Comparison of ENCODE assay signal across 12 mouse cellular contexts in genomic region chr11:96299781-96300180, GRCm38 (mm10). TPM values are rescaled to one million over a fixed set of nuclear protein-coding genes. Genes with fewer than 3 reads are reported as not detected.
A peak's percentile ranks its signal among the peaks of the same experiment; 100 is the strongest.
DNase-seq lines count a peak whose midpoint lies in the region; ATAC-seq lines count a peak whose summit lies in the region.
"Had no signal": no experiment of that assay in that cellular context is flagged by ENCODE, and none has a peak within 500 bp of the region (broad histone marks: within the 10 kb centered on the region; RNA-seq: fewer than 3 reads in every experiment).

No protein-coding gene starts in this region.

- no peaks in the 10 kb centered on the region for H3K9me3 ChIP-seq in kidney, embryonic 15.5 days (replicated peaks)
- H3K9me3 ChIP-seq in hindbrain, embryonic 13.5 days, result no peaks in the 10 kb centered on the region
- no peaks in the 10 kb centered on the region for H3K9me3 ChIP-seq in intestine, embryonic 15.5 days
- H3K9me3 ChIP-seq in neural tube, embryonic 14.5 days (ENCODE audit: control insufficient read depth, low read length), result no peaks in the 10 kb centered on the region
- no peaks in the 10 kb centered on the region for H3K9me3 ChIP-seq in midbrain, embryonic 14.5 days (ENCODE audit: control insufficient read depth, low read length)

- no peak for DNase-seq in kidney, postnatal 14 days
- DNase-seq in left cerebral cortex, postnatal 4 days, result no peak
- no peak for DNase-seq in midbrain, embryonic 14.5 days
- DNase-seq: cerebellum, postnatal 25 days; gastrocnemius, postnatal 14 days; right cerebral cortex, postnatal 14 days had no signal

- peak overlapping the region; percentile 90 for H3K4me2 ChIP-seq in kidney, embryonic 15.5 days
- peak overlapping the region; percentile 83 for H3K4me2 ChIP-seq in hindbrain, embryonic 13.5 days
- peak overlapping the region; percentile 75 for H3K4me2 ChIP-seq in intestine, embryonic 15.5 days (replicated peaks)
- peak overlapping the region; percentile 100 for H3K4me2 ChIP-seq in neural tube, embryonic 14.5 days (ENCODE audit: low read depth, low read length)
- no peak overlapping the region for H3K4me2 ChIP-seq in midbrain, embryonic 14.5 days (ENCODE audit: low read length)

- H3K4me1 ChIP-seq in kidney, embryonic 15.5 days, result peaks cover 82% of the 10 kb centered on the region
- peaks cover 3% of the 10 kb centered on the region for H3K4me1 ChIP-seq in hindbrain, embryonic 13.5 days (replicated peaks)
- peaks cover 51% of the 10 kb centered on the region for H3K4me1 ChIP-seq in intestine, embryonic 15.5 days (replicated peaks)
- peaks cover 42% of the 10 kb centered on the region for H3K4me1 ChIP-seq in neural tube, embryonic 14.5 days (ENCODE audit: control insufficient read depth, insufficient read depth, low read length)
- no peaks in the 10 kb centered on the region for H3K4me1 ChIP-seq in midbrain, embryonic 14.5 days (ENCODE audit: control insufficient read depth, insufficient read depth, low read length)

- H3K4me3 ChIP-seq in kidney, embryonic 15.5 days (replicated peaks), result peak overlapping the region; percentile 80
- peak overlapping the region; percentile 57 for H3K4me3 ChIP-seq in hindbrain, embryonic 13.5 days
- H3K4me3 ChIP-seq in intestine, embryonic 15.5 days (replicated peaks), result peak overlapping the region; percentile 51
- H3K4me3 ChIP-seq in neural tube, embryonic 14.5 days (ENCODE audit: low read depth, low read length), result peak overlapping the region; percentile 95
- H3K4me3 ChIP-seq in midbrain, embryonic 14.5 days (replicated peaks; ENCODE audit: low read depth, low read length), result no peak overlapping the region

- intact Hi-C loops in left cerebral cortex, postnatal 4 days (cut with DNase I), result loop anchor here (10.0 kb wide), 1 partner anchor 375 kb away; no protein-coding TSS in a partner anchor

- 6% methylated on average over 9 of the region's 9 CpGs for WGBS in kidney, embryonic 15.5 days
- under 1% methylated on average over 9 of the region's 9 CpGs for WGBS in hindbrain, embryonic 13.5 days
- 10% methylated on average over 9 of the region's 9 CpGs for WGBS in intestine, embryonic 15.5 days
- 3% methylated on average over 9 of the region's 9 CpGs for WGBS in neural tube, embryonic 14.5 days
- WGBS in midbrain, embryonic 14.5 days, result under 1% methylated on average over 9 of the region's 9 CpGs

- H3K27me3 ChIP-seq in kidney, embryonic 15.5 days, result no peaks in the 10 kb centered on the region
- peaks cover 95% of the 10 kb centered on the region for H3K27me3 ChIP-seq in hindbrain, embryonic 13.5 days
- peaks cover 67% of the 10 kb centered on the region for H3K27me3 ChIP-seq in intestine, embryonic 15.5 days (replicated peaks)
- no peaks in the 10 kb centered on the region for H3K27me3 ChIP-seq in neural tube, embryonic 14.5 days (ENCODE audit: control insufficient read depth, insufficient read depth, low read length)
- peaks cover 100% of the 10 kb centered on the region for H3K27me3 ChIP-seq in midbrain, embryonic 14.5 days (ENCODE audit: control insufficient read depth, insufficient read depth, low read length)

- peak overlapping the region; percentile 100 for H3K27ac ChIP-seq in kidney, embryonic 15.5 days
- peak overlapping the region; percentile 100 for H3K27ac ChIP-seq in hindbrain, embryonic 13.5 days
- peak overlapping the region; percentile 66 for H3K27ac ChIP-seq in intestine, embryonic 15.5 days
- H3K27ac ChIP-seq in neural tube, embryonic 14.5 days (ENCODE audit: low read depth, low read length), result peak overlapping the region; percentile 100
- H3K27ac ChIP-seq in midbrain, embryonic 14.5 days (replicated peaks; ENCODE audit: low read depth, low read length), result no peak overlapping the region

- peaks cover 19% of the 10 kb centered on the region; the same call in 1 of the 2 replicates for H3K36me3 ChIP-seq in kidney, embryonic 15.5 days
- no peaks in the 10 kb centered on the region for H3K36me3 ChIP-seq in hindbrain, embryonic 13.5 days
- H3K36me3 ChIP-seq in intestine, embryonic 15.5 days, result no peaks in the 10 kb centered on the region
- H3K36me3 ChIP-seq in neural tube, embryonic 14.5 days (ENCODE audit: control insufficient read depth, insufficient read depth, low read length), result peaks cover 28% of the 10 kb centered on the region
- no peaks in the 10 kb centered on the region for H3K36me3 ChIP-seq in midbrain, embryonic 14.5 days (ENCODE audit: control insufficient read depth, insufficient read depth, low read length)

- ATAC-seq in kidney, embryonic 15.5 days (replicated peaks; ENCODE audit: low FRiP score), result no peak
- ATAC-seq in hindbrain, embryonic 13.5 days (ENCODE audit: low FRiP score), result no peak
- no peak for ATAC-seq in intestine, embryonic 15.5 days
- no peak for ATAC-seq in neural tube, embryonic 14.5 days (ENCODE audit: low read depth)
- no peak for ATAC-seq in midbrain, embryonic 14.5 days (ENCODE audit: low FRiP score, low TSS enrichment)
- ATAC-seq: inflammation-experienced regulatory T-cells, adult 6 months had no signal

- H3K9ac ChIP-seq in kidney, embryonic 15.5 days, result peak overlapping the region; percentile 96
- H3K9ac ChIP-seq in hindbrain, embryonic 13.5 days, result peak overlapping the region; percentile 99
- peak overlapping the region; percentile 81 for H3K9ac ChIP-seq in intestine, embryonic 15.5 days
- peak overlapping the region; percentile 100 for H3K9ac ChIP-seq in neural tube, embryonic 14.5 days (replicated peaks; ENCODE audit: low read depth, low read length)
- H3K9ac ChIP-seq in midbrain, embryonic 14.5 days (replicated peaks; ENCODE audit: low read length), result no peak overlapping the region

RNA-seq across cellular contexts. Expression of gene Hoxb5, which starts 3.4 kb away (rescaled TPM):
- polyA plus RNA-seq in kidney, embryonic 15.5 days (2015; fragmentation: Nextera tagmentation; extraction: Ambion mirVana), result 18.8 and 20.2 TPM in 2 replicates
- polyA plus RNA-seq in hindbrain, embryonic 13.5 days (2015; fragmentation: Nextera tagmentation; extraction: Ambion mirVana), result 196 and 216 TPM in 2 replicates
- polyA plus RNA-seq in intestine, embryonic 15.5 days (2015; fragmentation: Nextera tagmentation; extraction: Ambion mirVana), result 27.2 and 31.3 TPM in 2 replicates
- 49.1 and 52.4 TPM in 2 replicates for polyA plus RNA-seq in neural tube, embryonic 14.5 days (2014; fragmentation: Nextera tagmentation; extraction: Ambion mirVana)
- not detected for total RNA-seq in left cerebral cortex, postnatal 4 days (2021)
- polyA plus RNA-seq in midbrain, embryonic 14.5 days (2014; fragmentation: Nextera tagmentation; extraction: Ambion mirVana), result not detected in 2 replicates
- polyA plus RNA-seq: inflammation-experienced regulatory T-cells, adult 6 months had no signal

RNA-seq across cellular contexts. Expression of gene Hoxb6, which starts 7.5 kb away (rescaled TPM):
- 47.1 and 49.1 TPM in 2 replicates for polyA plus RNA-seq in kidney, embryonic 15.5 days (2015; fragmentation: Nextera tagmentation; extraction: Ambion mirVana)
- polyA plus RNA-seq in hindbrain, embryonic 13.5 days (2015; fragmentation: Nextera tagmentation; extraction: Ambion mirVana), result 81.9 and 132 TPM in 2 replicates
- 14.4 and 16.1 TPM in 2 replicates for polyA plus RNA-seq in intestine, embryonic 15.5 days (2015; fragmentation: Nextera tagmentation; extraction: Ambion mirVana)
- 138 and 141 TPM in 2 replicates for polyA plus RNA-seq in neural tube, embryonic 14.5 days (2014; fragmentation: Nextera tagmentation; extraction: Ambion mirVana)
- not detected for total RNA-seq in left cerebral cortex, postnatal 4 days (2021)
- not detected in 2 replicates for polyA plus RNA-seq in midbrain, embryonic 14.5 days (2014; fragmentation: Nextera tagmentation; extraction: Ambion mirVana)
- total RNA-seq: megakaryocyte progenitor cell, adult 5-6 weeks had no signal
- polyA plus RNA-seq: inflammation-experienced regulatory T-cells, adult 6 months had no signal

RNA-seq across cellular contexts. Expression of gene Hoxb7, which starts 13.4 kb away (rescaled TPM):
- 58.5 and 62.7 TPM in 2 replicates for polyA plus RNA-seq in kidney, embryonic 15.5 days (2015; fragmentation: Nextera tagmentation; extraction: Ambion mirVana)
- 21.5 and 33.2 TPM in 2 replicates for polyA plus RNA-seq in hindbrain, embryonic 13.5 days (2015; fragmentation: Nextera tagmentation; extraction: Ambion mirVana)
- polyA plus RNA-seq in intestine, embryonic 15.5 days (2015; fragmentation: Nextera tagmentation; extraction: Ambion mirVana), result 10.7 and 12.4 TPM in 2 replicates
- 120 and 133 TPM in 2 replicates for polyA plus RNA-seq in neural tube, embryonic 14.5 days (2014; fragmentation: Nextera tagmentation; extraction: Ambion mirVana)
- total RNA-seq in left cerebral cortex, postnatal 4 days (2021), result not detected
- not detected in 2 replicates for polyA plus RNA-seq in midbrain, embryonic 14.5 days (2014; fragmentation: Nextera tagmentation; extraction: Ambion mirVana)
- total RNA-seq: megakaryocyte progenitor cell, adult 5-6 weeks had no signal
- polyA plus RNA-seq: inflammation-experienced regulatory T-cells, adult 6 months had no signal

RNA-seq across cellular contexts. Expression of gene Hoxb8, which starts 18.1 kb away (rescaled TPM):
- 8.9 and 9.8 TPM in 2 replicates for polyA plus RNA-seq in kidney, embryonic 15.5 days (2015; fragmentation: Nextera tagmentation; extraction: Ambion mirVana)
- polyA plus RNA-seq in hindbrain, embryonic 13.5 days (2015; fragmentation: Nextera tagmentation; extraction: Ambion mirVana), result 19.2 and 27.2 TPM in 2 replicates
- polyA plus RNA-seq in intestine, embryonic 15.5 days (2015; fragmentation: Nextera tagmentation; extraction: Ambion mirVana), result 1.1 and 1.5 TPM in 2 replicates
- 78.6 and 120 TPM in 2 replicates for polyA plus RNA-seq in neural tube, embryonic 14.5 days (2014; fragmentation: Nextera tagmentation; extraction: Ambion mirVana)
- total RNA-seq in left cerebral cortex, postnatal 4 days (2021), result not detected
- polyA plus RNA-seq in midbrain, embryonic 14.5 days (2014; fragmentation: Nextera tagmentation; extraction: Ambion mirVana), result not detected in 2 replicates
- total RNA-seq: megakaryocyte progenitor cell, adult 5-6 weeks had no signal
- polyA plus RNA-seq: inflammation-experienced regulatory T-cells, adult 6 months had no signal

RNA-seq across cellular contexts. Expression of gene Hoxb4, which starts 18.3 kb away (rescaled TPM):
- 6.4 and 7.1 TPM in 2 replicates for polyA plus RNA-seq in kidney, embryonic 15.5 days (2015; fragmentation: Nextera tagmentation; extraction: Ambion mirVana)
- 9.5 and 11.3 TPM in 2 replicates for polyA plus RNA-seq in hindbrain, embryonic 13.5 days (2015; fragmentation: Nextera tagmentation; extraction: Ambion mirVana)
- polyA plus RNA-seq in intestine, embryonic 15.5 days (2015; fragmentation: Nextera tagmentation; extraction: Ambion mirVana), result 2.8 and 3.2 TPM in 2 replicates
- polyA plus RNA-seq in neural tube, embryonic 14.5 days (2014; fragmentation: Nextera tagmentation; extraction: Ambion mirVana), result 3.4 and 4.1 TPM in 2 replicates
- not detected for total RNA-seq in left cerebral cortex, postnatal 4 days (2021)
- not detected in 2 replicates for polyA plus RNA-seq in midbrain, embryonic 14.5 days (2014; fragmentation: Nextera tagmentation; extraction: Ambion mirVana)

Comparison
In these comparisons a context has a peak if more than half of its experiments do, and no peak if none do; other contexts are left out.
1. RNA of gene Hoxb5, which starts 3.4 kb away (polyA plus RNA-seq): 196 to 216 TPM in hindbrain, embryonic 13.5 days, 49.1 to 52.4 TPM in neural tube, embryonic 14.5 days, 27.2 to 31.3 TPM in intestine, embryonic 15.5 days and 18.8 to 20.2 TPM in kidney, embryonic 15.5 days; not detected in midbrain, embryonic 14.5 days; every median in the first group is over 10 times any median in the second.
2. RNA of gene Hoxb6, which starts 7.5 kb away (polyA plus RNA-seq): 138 to 141 TPM in neural tube, embryonic 14.5 days, 81.9 to 132 TPM in hindbrain, embryonic 13.5 days, 47.1 to 49.1 TPM in kidney, embryonic 15.5 days and 14.4 to 16.1 TPM in intestine, embryonic 15.5 days; not detected in midbrain, embryonic 14.5 days; every median in the first group is over 10 times any median in the second.
3. RNA of gene Hoxb7, which starts 13.4 kb away (polyA plus RNA-seq): 120 to 133 TPM in neural tube, embryonic 14.5 days, 58.5 to 62.7 TPM in kidney, embryonic 15.5 days, 21.5 to 33.2 TPM in hindbrain, embryonic 13.5 days and 10.7 to 12.4 TPM in intestine, embryonic 15.5 days; not detected in midbrain, embryonic 14.5 days; every median in the first group is over 10 times any median in the second.